Mouse (Mus musculus) central nervous system, embryonic 14 days (tissue): ENCODE results near the gene Dna2. TPM values are rescaled to one million over a fixed set of nuclear protein-coding genes. Genes with fewer than 3 reads are reported as not detected.

Experiments
- polyA plus RNA-seq: library from polyadenylated mRNA; depleted of rRNA; stranded (reverse); fragments of >200 nt; gene quantifications from 2 replicates; pipeline ENCODE4 v1.2.3, GENCODE M21; 2012; rRNA removed

Dna2 gene
- polyA plus RNA-seq, result 14.5 and 17.5 TPM in 2 replicates

GRCm38 (mm10) chr10:62946738-62947471 lies at the start of gene Dna2:
Gene Dna2 (plus strand): TSS chr10:62947026.

GRCm38 (mm10) chr10:62908896-62909295 lies 37.9 kb upstream of the Dna2 start, which contains the start of gene Tet1:
Gene Tet1 (minus strand): TSS chr10:62908996.

GRCm38 (mm10) chr10:62919925-62920765 lies 26.7 kb upstream of the Dna2 start, which contains the start of gene Slc25a16:
Gene Slc25a16 (plus strand): TSS chr10:62920633.

GRCm38 (mm10) chr10:62980039-62980954 lies 33.5 kb downstream of the Dna2 start, which contains the start of gene Rufy2:
Gene Rufy2 (plus strand): TSS chr10:62980223.

Other genes starting within 250 kb of the Dna2 start
- gene Stox1, start 220.9 kb upstream of the Dna2 start, polyA plus RNA-seq, result 2.2 and 2.5 TPM in 2 replicates
- gene Ccar1, start 154.7 kb upstream of the Dna2 start, polyA plus RNA-seq, result 87.3 and 93.4 TPM in 2 replicates
- 7.3 and 7.6 TPM in 2 replicates for gene Tet1, start 38.0 kb upstream of the Dna2 start, polyA plus RNA-seq
- 17.1 and 18.0 TPM in 2 replicates for gene Slc25a16, start 26.4 kb upstream of the Dna2 start, polyA plus RNA-seq
- gene Rufy2, start 33.2 kb downstream of the Dna2 start, polyA plus RNA-seq, result 41.5 and 42.2 TPM in 2 replicates
- 191 and 199 TPM in 2 replicates for gene Hnrnph3, start 77.2 kb downstream of the Dna2 start, polyA plus RNA-seq
- 2.4 and 2.7 TPM in 2 replicates for gene Pbld2, start 77.3 kb downstream of the Dna2 start, polyA plus RNA-seq
- gene Pbld1, start 113.1 kb downstream of the Dna2 start, polyA plus RNA-seq, result 0.27 and 0.51 TPM in 2 replicates
- gene Atoh7, start 152.6 kb downstream of the Dna2 start, polyA plus RNA-seq, result 2.1 and 3.0 TPM in 2 replicates